Mouse (Mus musculus) small intestine, adult 2 months (tissue): ENCODE data around the gene Maml2. TPM values are rescaled to one million over a fixed set of nuclear protein-coding genes. Genes with fewer than 3 reads are reported as not detected.
A peak's percentile ranks its signal among the peaks of the same experiment; 100 is the strongest.

Experiments
- H3K27ac ChIP-seq: fragments of 200-500 bp; 2 replicates; pipeline ENCODE4 v1.5.1; 2012; ENCODE audit warnings: low read depth, low read length, control low read depth, inconsistent platforms; ENCODE audit not compliant: insufficient read depth
- H3K27me3 ChIP-seq: fragments of 200-500 bp; 2 replicates; pipeline ENCODE4 v1.6.1; 2012; ENCODE audit warnings: mild to moderate bottlenecking, moderate library complexity, low read length, inconsistent platforms; ENCODE audit not compliant: control insufficient read depth, insufficient read depth
- H3K36me3 ChIP-seq: fragments of 200-500 bp; 2 replicates; pipeline ENCODE4 v1.6.1; 2012; ENCODE audit warnings: mild to moderate bottlenecking, low read length, control low read depth, inconsistent platforms; ENCODE audit not compliant: control insufficient read depth, insufficient read depth
- H3K4me1 ChIP-seq: fragments of 200-500 bp; 2 replicates; pipeline ENCODE4 v1.6.1; 2012; ENCODE audit warnings: low read length, inconsistent platforms, mixed read lengths; ENCODE audit not compliant: control insufficient read depth, insufficient read depth, insufficient read length
- H3K4me3 ChIP-seq: fragments of 200-500 bp; 2 replicates; pipeline ENCODE4 v1.5.1; 2012; ENCODE audit warnings: low read depth, mild to moderate bottlenecking, control low read depth, inconsistent platforms, low read length, moderate library complexity
- CTCF ChIP-seq: fragments of 200-500 bp; IDR thresholded peaks from 2 replicates; pipeline ENCODE4 v1.5.1; 2012; ENCODE audit warnings: low read depth, mild to moderate bottlenecking, control low read depth, inconsistent platforms, low read length, moderate library complexity, mixed read lengths; ENCODE audit not compliant: insufficient replicate concordance, insufficient read length; ENCODE audit errors: extremely low read depth
- POLR2A ChIP-seq: fragments of 200-500 bp; IDR thresholded peaks from 2 replicates; pipeline ENCODE4 v1.6.1; 2012; ENCODE audit warnings: low read depth, mild to moderate bottlenecking, control low read depth, inconsistent platforms, low read length, moderate library complexity
- WGBS: fragments of 180-500 bp; shearing (Covaris S2); methylation state at CpG from one replicate; pipeline ENCODE4 v1.1.7; 2018; 5-methylcytosine and 5-hydroxymethylcytosine counted together
- polyA plus RNA-seq: library from polyadenylated mRNA; depleted of rRNA; stranded (reverse); fragments of >200 nt; gene quantifications from 2 replicates; pipeline ENCODE4 v1.2.3, GENCODE M21; 2012

Gene Maml2
- polyA plus RNA-seq, 1 experiment = 2.8 TPM

DNA sequence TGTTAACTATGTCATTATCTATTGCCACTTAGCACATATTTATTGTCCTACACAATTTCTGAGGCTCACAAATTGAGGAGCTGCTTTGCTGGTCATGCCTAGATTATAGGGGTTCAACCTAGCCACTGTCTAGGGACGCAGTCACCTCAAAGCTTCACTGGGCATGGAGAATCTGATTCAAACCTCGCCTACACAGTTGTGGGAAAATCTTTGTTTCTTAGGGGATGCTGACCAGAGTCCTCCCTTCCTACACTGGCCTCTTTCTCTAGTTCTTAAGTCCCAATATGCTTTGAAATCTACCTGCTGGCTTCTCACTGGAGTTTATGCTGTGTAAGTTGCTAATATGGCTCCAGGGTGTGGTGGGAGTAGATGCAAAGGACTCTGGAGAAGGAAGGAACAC, 21.8 kb downstream of the Maml2 start:
- H3K36me3 ChIP-seq = no peaks in the 10 kb centered on the region
- no peak overlapping the region for H3K27ac ChIP-seq
- no peak overlapping the region for H3K4me3 ChIP-seq
- peaks cover 5% of the 10 kb centered on the region; the same call in 1 of the 2 replicates for H3K4me1 ChIP-seq
- TF ChIP-seq POLR2A (no peak), CTCF (no peak)
- 82% methylated on average over 2 of the region's 2 CpGs for WGBS
- H3K27me3 ChIP-seq = no peaks in the 10 kb centered on the region

- 81% methylated on average over 5 of the region's 5 CpGs for WGBS
- no peaks in the 10 kb centered on the region for H3K36me3 ChIP-seq
Measured at GRCm38 (mm10) chr9:13320800-13321364, 23.1 kb downstream of the Maml2 start.

GRCm38 (mm10) chr9:13323074-13323473, 25.3 kb downstream of the Maml2 start:
- peak overlapping the region; percentile 33; the same call in 1 of the 2 replicates for H3K27ac ChIP-seq
- H3K4me1 ChIP-seq = peaks cover 4% of the 10 kb centered on the region; the same call in 1 of the 2 replicates
- WGBS = 48% methylated on average over 2 of the region's 2 CpGs
- H3K36me3 ChIP-seq = no peaks in the 10 kb centered on the region
- H3K27me3 ChIP-seq = no peaks in the 10 kb centered on the region
- H3K4me3 ChIP-seq = no peak overlapping the region
- TF ChIP-seq CTCF = no peak
- TF ChIP-seq POLR2A = no peak

More at GRCm38 (mm10) chr9:13320800-13321364, 23.1 kb downstream of the Maml2 start:
- H3K27ac ChIP-seq = no peak overlapping the region
- peaks cover 5% of the 10 kb centered on the region; the same call in 1 of the 2 replicates for H3K4me1 ChIP-seq
- H3K27me3 ChIP-seq = no peaks in the 10 kb centered on the region
- H3K4me3 ChIP-seq = no peak overlapping the region
- TF ChIP-seq CTCF = no peak
- no peak for TF ChIP-seq POLR2A

- WGBS = 16% methylated on average over 1 of the region's 1 CpGs
- H3K36me3 ChIP-seq = no peaks in the 10 kb centered on the region
- H3K4me1 ChIP-seq = peaks cover 4% of the 10 kb centered on the region; the same call in 1 of the 2 replicates
- TF ChIP-seq CTCF (no peak), POLR2A (no peak)
- no peak overlapping the region for H3K4me3 ChIP-seq
- H3K27me3 ChIP-seq = no peaks in the 10 kb centered on the region
- H3K27ac ChIP-seq = peak overlapping the region; percentile 55
Measured at GRCm38 (mm10) chr9:13323612-13324011, 25.9 kb downstream of the Maml2 start.

- no peak for TF ChIP-seq POLR2A
- TF ChIP-seq CTCF = no peak
- Histone ChIP-seq H3K27me3 (no peaks in the 10 kb centered on the region), H3K4me3 (no peak overlapping the region), H3K36me3 (no peaks in the 10 kb centered on the region), H3K4me1 (no peaks in the 10 kb centered on the region), H3K27ac (no peak overlapping the region)
Measured at GRCm38 (mm10) chr9:13414230-13414766, 116.5 kb downstream of the Maml2 start.

DNA sequence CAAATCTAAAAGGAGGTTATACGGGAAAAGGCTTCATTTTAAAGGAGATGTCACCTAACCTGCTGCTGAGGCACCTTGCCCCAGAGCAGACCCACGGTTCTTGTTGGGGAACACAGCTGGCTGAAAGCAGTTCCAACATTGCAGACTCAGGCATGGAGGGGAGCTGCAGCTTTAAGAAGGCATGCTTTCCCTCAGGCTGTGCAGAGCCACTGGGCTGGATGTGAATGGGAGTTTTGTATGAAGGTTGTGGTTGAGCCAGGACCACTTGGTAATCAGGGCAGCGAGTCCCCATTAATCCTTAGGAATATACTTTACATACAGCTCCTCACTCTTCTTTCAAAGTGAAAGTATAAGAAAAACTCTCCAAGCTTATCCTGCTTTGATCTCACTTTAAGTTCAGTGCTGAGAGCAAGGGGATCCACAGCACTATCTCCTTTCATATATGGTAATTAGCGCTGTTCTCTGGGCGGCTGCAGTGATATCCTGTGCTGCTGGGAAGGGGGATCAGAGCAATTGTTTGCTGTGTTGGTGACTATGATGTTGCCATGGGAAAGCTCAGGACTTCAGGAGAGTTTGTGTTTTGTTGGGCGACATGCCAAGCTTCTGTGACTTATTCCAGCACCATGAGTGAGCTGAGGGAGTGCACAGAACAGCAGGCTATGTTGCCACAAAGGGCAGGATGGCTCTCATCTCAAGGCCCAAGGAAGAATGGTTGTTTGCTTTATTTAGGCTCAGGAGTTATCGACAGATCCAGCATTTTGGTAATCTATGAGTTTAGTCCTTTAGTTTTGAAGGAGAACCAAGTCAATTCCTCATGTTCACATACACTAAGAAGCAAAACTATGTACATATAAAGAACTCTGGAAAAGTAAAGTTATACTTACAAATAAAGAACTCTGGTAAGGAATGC, 127.5 kb downstream of the Maml2 start:
- H3K36me3 ChIP-seq = no peaks in the 10 kb centered on the region
- H3K4me3 ChIP-seq = no peak overlapping the region
- H3K27ac ChIP-seq = peak overlapping the region; percentile 10; the same call in 1 of the 2 replicates
- no peaks in the 10 kb centered on the region for H3K27me3 ChIP-seq
- H3K4me1 ChIP-seq = no peaks in the 10 kb centered on the region
- WGBS = 39% methylated on average over 7 of the region's 7 CpGs
- TF ChIP-seq POLR2A = no peak
- no peak for TF ChIP-seq CTCF
